Mouse (Mus musculus) stomach, embryonic 15.5 days (tissue): ENCODE measurements around the gene Asb4. TPM values are rescaled to one million over a fixed set of nuclear protein-coding genes. Genes with fewer than 3 reads are reported as not detected.
A peak's percentile ranks its signal among the peaks of the same experiment; 100 is the strongest.

Source experiments
- ATAC-seq: fragments of 200-750 bp; cut with Nextera tagmentation; 2 replicates; pipeline ENCODE4 v1.8.0; 2017; ENCODE audit warnings: low read depth, moderate number of reproducible peaks, moderate TSS enrichment; ENCODE audit not compliant: insufficient read depth, low FRiP score
- H3K27ac ChIP-seq: fragments of 300-500 bp; sonication (generic); 2 replicates; pipeline ENCODE4 v1.5.1; 2015; ENCODE audit warnings: mild to moderate bottlenecking, inconsistent platforms
- H3K27me3 ChIP-seq: fragments of 300-500 bp; sonication (generic); replicated peaks from 2 replicates; pipeline ENCODE4 v1.6.1; 2015; ENCODE audit warnings: inconsistent platforms
- H3K36me3 ChIP-seq: fragments of 300-500 bp; sonication (generic); 2 replicates; pipeline ENCODE4 v1.6.1; 2015; ENCODE audit warnings: inconsistent platforms
- H3K4me1 ChIP-seq: fragments of 300-500 bp; sonication (generic); 2 replicates; pipeline ENCODE4 v1.6.1; 2015; ENCODE audit warnings: inconsistent platforms
- H3K4me2 ChIP-seq: fragments of 300-500 bp; sonication (generic); 2 replicates; pipeline ENCODE4 v1.6.1; 2015; ENCODE audit warnings: mild to moderate bottlenecking, inconsistent platforms
- H3K4me3 ChIP-seq: fragments of 300-500 bp; sonication (generic); replicated peaks from 2 replicates; pipeline ENCODE4 v1.5.1; 2015; ENCODE audit warnings: inconsistent platforms
- H3K9ac ChIP-seq: fragments of 300-500 bp; sonication (generic); 2 replicates; pipeline ENCODE4 v1.6.1; 2015; ENCODE audit warnings: inconsistent platforms
- H3K9me3 ChIP-seq: fragments of 300-500 bp; sonication (generic); 2 replicates; pipeline ENCODE4 v1.6.1; 2016; ENCODE audit warnings: inconsistent platforms
- WGBS: fragments of 180-500 bp; shearing (Covaris S2); methylation state at CpG from one replicate; pipeline ENCODE4 v1.1.7; 2015; 5-methylcytosine and 5-hydroxymethylcytosine counted together
- polyA plus RNA-seq: library from polyadenylated mRNA; unstranded; fragments of >200 nt; fragmentation: Nextera tagmentation; extraction: Ambion mirVana; gene quantifications from 2 replicates; pipeline ENCODE4 v1.2.1, GENCODE M21; 2015

The Asb4 gene
- polyA plus RNA-seq, 1 experiment from 2014 or later: 12.4 TPM

- WGBS: 51% methylated on average over 3 of the region's 3 CpGs
- Histone ChIP-seq H3K36me3 (no peaks in the 10 kb centered on the region), H3K9me3 (no peaks in the 10 kb centered on the region), H3K9ac (no peak overlapping the region), H3K4me1 (no peaks in the 10 kb centered on the region), H3K4me3 (no peak overlapping the region), H3K27ac (no peak overlapping the region), H3K27me3 (no peaks in the 10 kb centered on the region), H3K4me2 (no peak overlapping the region)
- no peak for ATAC-seq
These were observed 13.6 kb downstream of the Asb4 start for GRCm38 (mm10) chr6:5396797-5397196.

GRCm38 (mm10) chr6:5401394-5401793, 18.2 kb downstream of the Asb4 start:
- Histone ChIP-seq H3K36me3 (no peaks in the 10 kb centered on the region), H3K4me2 (no peak overlapping the region), H3K4me3 (no peak overlapping the region), H3K4me1 (no peaks in the 10 kb centered on the region), H3K9me3 (no peaks in the 10 kb centered on the region), H3K27me3 (no peaks in the 10 kb centered on the region), H3K27ac (no peak overlapping the region), H3K9ac (no peak overlapping the region)
- ATAC-seq: peak; percentile 68; the same call in 1 of the 2 replicates
- 5% methylated on average over 3 of the region's 3 CpGs for WGBS

GRCm38 (mm10) chr6:5403095-5403815, 20.1 kb downstream of the Asb4 start:
- no peak overlapping the region for H3K4me3 ChIP-seq
- H3K27me3 ChIP-seq: no peaks in the 10 kb centered on the region
- no peak overlapping the region for H3K27ac ChIP-seq
- H3K4me1 ChIP-seq: no peaks in the 10 kb centered on the region
- H3K9me3 ChIP-seq: no peaks in the 10 kb centered on the region
- ATAC-seq: no peak
- H3K4me2 ChIP-seq: peak overlapping the region; percentile 3; the same call in 1 of the 2 replicates
- no peak overlapping the region for H3K9ac ChIP-seq
- 29% methylated on average over 18 of the region's 18 CpGs for WGBS
- H3K36me3 ChIP-seq: no peaks in the 10 kb centered on the region

- Histone ChIP-seq H3K9me3 (no peaks in the 10 kb centered on the region), H3K9ac (no peak overlapping the region), H3K27me3 (no peaks in the 10 kb centered on the region), H3K27ac (no peak overlapping the region), H3K4me2 (no peak overlapping the region), H3K4me1 (no peaks in the 10 kb centered on the region), H3K36me3 (no peaks in the 10 kb centered on the region), H3K4me3 (no peak overlapping the region)
- no peak for ATAC-seq
- 79% methylated on average over 6 of the region's 6 CpGs for WGBS
These were observed 20.8 kb downstream of the Asb4 start for GRCm38 (mm10) chr6:5404016-5404415.

GRCm38 (mm10) chr6:5408451-5409177, 25.4 kb downstream of the Asb4 start:
- Histone ChIP-seq H3K4me3 (no peak overlapping the region), H3K36me3 (no peaks in the 10 kb centered on the region), H3K4me2 (no peak overlapping the region), H3K9me3 (no peaks in the 10 kb centered on the region), H3K27ac (no peak overlapping the region), H3K9ac (no peak overlapping the region), H3K4me1 (no peaks in the 10 kb centered on the region), H3K27me3 (no peaks in the 10 kb centered on the region)
- 55% methylated on average over 8 of the region's 8 CpGs for WGBS
- ATAC-seq: no peak; the same call in none of the 2 replicates

GRCm38 (mm10) chr6:5409676-5410075, 26.5 kb downstream of the Asb4 start:
- no peak overlapping the region for H3K9ac ChIP-seq
- no peaks in the 10 kb centered on the region for H3K4me1 ChIP-seq
- no peak overlapping the region for H3K27ac ChIP-seq
- H3K9me3 ChIP-seq: no peaks in the 10 kb centered on the region
- no peak overlapping the region for H3K4me3 ChIP-seq
- no peak for ATAC-seq
- H3K36me3 ChIP-seq: no peaks in the 10 kb centered on the region
- H3K4me2 ChIP-seq: no peak overlapping the region
- no peaks in the 10 kb centered on the region for H3K27me3 ChIP-seq
- 84% methylated on average over 4 of the region's 4 CpGs for WGBS

GRCm38 (mm10) chr6:5410697-5411391, 27.7 kb downstream of the Asb4 start:
- no peaks in the 10 kb centered on the region for H3K9me3 ChIP-seq
- H3K4me3 ChIP-seq: no peak overlapping the region
- H3K9ac ChIP-seq: no peak overlapping the region
- peak; percentile 82 for ATAC-seq
- H3K4me1 ChIP-seq: no peaks in the 10 kb centered on the region
- no peaks in the 10 kb centered on the region for H3K27me3 ChIP-seq
- no peak overlapping the region for H3K27ac ChIP-seq
- H3K36me3 ChIP-seq: no peaks in the 10 kb centered on the region
- 45% methylated on average over 6 of the region's 6 CpGs for WGBS
- no peak overlapping the region for H3K4me2 ChIP-seq

- Histone ChIP-seq H3K27me3 (no peaks in the 10 kb centered on the region), H3K9me3 (no peaks in the 10 kb centered on the region), H3K4me2 (no peak overlapping the region), H3K4me3 (no peak overlapping the region), H3K27ac (no peak overlapping the region), H3K4me1 (no peaks in the 10 kb centered on the region), H3K9ac (no peak overlapping the region), H3K36me3 (no peaks in the 10 kb centered on the region)
- WGBS: 40% methylated on average over 8 of the region's 8 CpGs
- ATAC-seq: no peak
These were observed 30.1 kb downstream of the Asb4 start for GRCm38 (mm10) chr6:5413282-5413681.

- 90% methylated on average over 2 of the region's 2 CpGs for WGBS
These were observed 38.3 kb downstream of the Asb4 start for GRCm38 (mm10) chr6:5421442-5421841.

GRCm38 (mm10) chr6:5422386-5422785, 39.2 kb downstream of the Asb4 start:
- Histone ChIP-seq H3K4me1 (no peaks in the 10 kb centered on the region), H3K4me3 (no peak overlapping the region), H3K36me3 (no peaks in the 10 kb centered on the region), H3K9me3 (no peaks in the 10 kb centered on the region), H3K4me2 (no peak overlapping the region), H3K27ac (no peak overlapping the region), H3K9ac (no peak overlapping the region), H3K27me3 (no peaks in the 10 kb centered on the region)
- WGBS: 93% methylated on average over 3 of the region's 3 CpGs
- no peak for ATAC-seq

More at GRCm38 (mm10) chr6:5421442-5421841, 38.3 kb downstream of the Asb4 start:
- H3K4me2 ChIP-seq: no peak overlapping the region
- H3K9ac ChIP-seq: no peak overlapping the region
- H3K27ac ChIP-seq: no peak overlapping the region
- H3K4me1 ChIP-seq: no peaks in the 10 kb centered on the region
- no peaks in the 10 kb centered on the region for H3K9me3 ChIP-seq
- no peak for ATAC-seq
- no peak overlapping the region for H3K4me3 ChIP-seq
- no peaks in the 10 kb centered on the region for H3K36me3 ChIP-seq
- no peaks in the 10 kb centered on the region for H3K27me3 ChIP-seq

GRCm38 (mm10) chr6:5423594-5423993, 40.4 kb downstream of the Asb4 start:
- Histone ChIP-seq H3K4me3 (no peak overlapping the region), H3K27ac (no peak overlapping the region), H3K27me3 (no peaks in the 10 kb centered on the region), H3K36me3 (no peaks in the 10 kb centered on the region), H3K9ac (no peak overlapping the region), H3K4me2 (no peak overlapping the region), H3K4me1 (no peaks in the 10 kb centered on the region), H3K9me3 (no peaks in the 10 kb centered on the region)
- ATAC-seq: 0 out of 2 replicates have a peak, but pooled peaks have one; percentile 43
- WGBS: 76% methylated on average over 15 of the region's 15 CpGs

GRCm38 (mm10) chr6:5427033-5427432, 43.8 kb downstream of the Asb4 start:
- WGBS: 86% methylated on average over 2 of the region's 2 CpGs
- no peaks in the 10 kb centered on the region for H3K9me3 ChIP-seq

More at GRCm38 (mm10) chr6:5427033-5427432, 43.8 kb downstream of the Asb4 start:
- Histone ChIP-seq H3K4me2 (no peak overlapping the region), H3K27me3 (no peaks in the 10 kb centered on the region), H3K36me3 (no peaks in the 10 kb centered on the region), H3K4me3 (no peak overlapping the region), H3K4me1 (no peaks in the 10 kb centered on the region), H3K9ac (no peak overlapping the region), H3K27ac (no peak overlapping the region)
- no peak for ATAC-seq
